ENCODE assay signal across 7 mouse cellular contexts in the genomic region with DNA sequence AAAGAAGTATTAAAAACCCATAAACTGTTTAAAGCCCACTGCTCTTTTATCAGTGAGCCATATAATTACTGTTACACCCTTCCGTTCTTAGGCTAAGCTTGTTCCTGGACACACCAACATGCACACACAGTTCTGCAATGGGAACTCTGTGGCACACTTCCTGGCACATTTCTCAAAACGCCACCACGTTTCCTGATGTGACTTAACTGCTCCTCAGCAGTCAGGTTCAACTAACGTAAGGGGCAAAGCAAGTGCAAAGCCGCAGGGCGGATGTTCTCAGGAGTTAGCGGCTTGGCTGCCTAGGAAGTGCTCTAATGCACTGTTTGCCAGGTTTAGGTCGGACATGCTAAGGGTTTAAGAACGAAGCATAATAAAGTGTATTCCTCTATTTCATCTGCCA. TPM values are rescaled to one million over a fixed set of nuclear protein-coding genes. Genes with fewer than 3 reads are reported as not detected.
A peak's percentile ranks its signal among the peaks of the same experiment; 100 is the strongest.
DNase-seq lines count a peak whose midpoint lies in the region; ATAC-seq and TF ChIP-seq lines count a peak whose summit lies in the region.

No protein-coding gene starts in this region.

- peaks cover 9% of the 10 kb centered on the region for H3K36me3 ChIP-seq in liver, embryonic 14.5 days (replicated peaks; ENCODE audit: control insufficient read depth, insufficient read depth, low read depth)

- peak overlapping the region; percentile 70 for H3K9ac ChIP-seq in liver, embryonic 14.5 days (replicated peaks)

- H3K9me3 ChIP-seq in liver, embryonic 14.5 days (ENCODE audit: control insufficient read depth, low read length): no peaks in the 10 kb centered on the region

- H3K4me2 ChIP-seq in liver, embryonic 14.5 days (ENCODE audit: low read depth): peak overlapping the region; percentile 68

- ATAC-seq in liver, embryonic 14.5 days (ENCODE audit: insufficient read depth): no peak

- no peak for TF ChIP-seq CTCF in liver, embryonic 14.5 days (IDR thresholded peaks at IDR 0.05; ENCODE audit: low read depth)

- peaks cover 77 to 86% of the 10 kb centered on the region in 2 experiments for H3K4me1 ChIP-seq in liver, embryonic 14.5 days (replicated peaks; ENCODE audit: control insufficient read depth in 2 of 2, insufficient read depth in 2 of 2, low read length in 1 of 2)

- TF ChIP-seq EP300 in liver, embryonic 14.5 days (IDR thresholded peaks at IDR 0.05; ENCODE audit: low read depth): no peak

- H3K27me3 ChIP-seq in liver, embryonic 14.5 days (ENCODE audit: control insufficient read depth, insufficient read depth, low read length): no peaks in the 10 kb centered on the region

- H3K27ac ChIP-seq in liver, embryonic 14.5 days: peak overlapping the region; percentile 97

- H3K4me3 ChIP-seq in liver, embryonic 14.5 days (ENCODE audit: insufficient read depth in 1 of 2, low read depth in 2 of 2, low read length in 2 of 2): peak overlapping the region; percentile 38 to 48

- DNase-seq in T-cell, adult 2 months (ENCODE audit: low spot score): peak; percentile 80
- peak; percentile 26 for DNase-seq in heart, adult 8-10 months (ENCODE audit: low spot score)
- no peak for DNase-seq in liver, embryonic 14.5 days (ENCODE audit: low read depth in 3 of 3, low spot score in 3 of 3)
- peak; percentile 66 to 71 for DNase-seq in spleen, postnatal 10 days (ENCODE audit: low spot score in 2 of 2)
- no peak for DNase-seq in retina, embryonic 14.5 days (ENCODE audit: low spot score)
- DNase-seq in left cerebral cortex, adult 9 months (ENCODE audit: low spot score in 2 of 2): no peak
- no peak for DNase-seq in urinary bladder, postnatal 14 days (ENCODE audit: low spot score)

- WGBS in liver, embryonic 14.5 days (ENCODE audit: insufficient replicate concordance): 10% methylated on average over 9 of the region's 9 CpGs

RNA-seq across cellular contexts. Expression of a gene that starts 17.0 kb away (rescaled TPM):
- 100 to 1,000 TPM; 204 to 258 (median 233) TPM for total RNA-seq in heart, adult 8-10 months (2022)
- polyA plus RNA-seq in liver, embryonic 14.5 days (2012; rRNA removed): 47.7 and 51.2 TPM in 2 replicates
- polyA plus RNA-seq in liver, embryonic 14.5 days (2014; fragmentation: Nextera tagmentation; extraction: Ambion mirVana): 43.1 and 52.4 TPM in 2 replicates

RNA-seq across cellular contexts. Expression of a gene that starts 17.1 kb away (rescaled TPM):
- 10 to 100 TPM; 70.3 to 88.6 (median 75.8) TPM for total RNA-seq in heart, adult 8-10 months (2022)
- polyA plus RNA-seq in liver, embryonic 14.5 days (2012; rRNA removed): 15.9 and 17.1 TPM in 2 replicates
- 44.1 and 46.1 TPM in 2 replicates for polyA plus RNA-seq in liver, embryonic 14.5 days (2014; fragmentation: Nextera tagmentation; extraction: Ambion mirVana)

Comparison
In these comparisons a context has a peak if more than half of its experiments do, and no peak if none do; other contexts are left out.
1. DNase-seq: peak in T-cell, adult 2 months (single experiment), heart, adult 8-10 months (single experiment) and spleen, postnatal 10 days (2 of 2); none in liver, embryonic 14.5 days (0 of 3), retina, embryonic 14.5 days (single experiment), left cerebral cortex, adult 9 months (0 of 2) and urinary bladder, postnatal 14 days (single experiment).